27 mouse cellular contexts compared by ENCODE assay signal in genomic region chr7:19813579-19814122, GRCm38 (mm10). TPM values are rescaled to one million over a fixed set of nuclear protein-coding genes. Genes with fewer than 3 reads are reported as not detected.
"Had no signal": no experiment of that assay in that cellular context is flagged by ENCODE, and none has a peak within 500 bp of the region (broad histone marks: within the 10 kb centered on the region; RNA-seq: fewer than 3 reads in every experiment).

No protein-coding gene starts in this region.

- ATAC-seq: intestine, postnatal 0 days; liver, embryonic 12.5 days; midbrain, embryonic 13.5 days had no signal

- H3K36me3 ChIP-seq: limb, embryonic 10.5 days; limb, embryonic 13.5 days; liver, embryonic 12.5 days; liver, embryonic 15.5 days; lung, embryonic 15.5 days; midbrain, embryonic 10.5 days; midbrain, embryonic 13.5 days had no signal

- H3K9ac ChIP-seq: limb, embryonic 13.5 days; liver, embryonic 12.5 days; liver, embryonic 15.5 days; lung, embryonic 15.5 days; midbrain, embryonic 13.5 days had no signal

- H3K4me3 ChIP-seq: layer of hippocampus, adult 2 months; limb, embryonic 10.5 days; limb, embryonic 13.5 days; liver, embryonic 12.5 days; liver, embryonic 15.5 days; lung, embryonic 15.5 days; midbrain, embryonic 10.5 days; midbrain, embryonic 13.5 days had no signal

- H3K9me3 ChIP-seq: limb, embryonic 10.5 days; limb, embryonic 13.5 days; liver, embryonic 12.5 days; liver, embryonic 15.5 days; lung, embryonic 15.5 days; midbrain, embryonic 13.5 days had no signal

- H3K4me2 ChIP-seq: limb, embryonic 13.5 days; liver, embryonic 12.5 days; liver, embryonic 15.5 days; lung, embryonic 15.5 days; midbrain, embryonic 13.5 days had no signal

- H3K27ac ChIP-seq: kidney, postnatal 0 days; layer of hippocampus, adult 2 months; limb, embryonic 10.5 days; limb, embryonic 13.5 days; liver, embryonic 12.5 days; liver, embryonic 15.5 days; lung, embryonic 15.5 days; midbrain, embryonic 10.5 days; midbrain, embryonic 13.5 days had no signal

- DNase-seq: kidney, adult 2 months; kidney, postnatal 25 days; liver; lung, adult 18-20 months; lung, postnatal 10 days; lung, postnatal 36 days; thymus, adult 18-20 months; thymus, postnatal 36 days had no signal

RNA-seq across cellular contexts. Expression of gene Cblc, which starts 17.0 kb away (rescaled TPM):
- total RNA-seq: layer of hippocampus, adult 2 months; layer of hippocampus, postnatal 14 days; left cerebral cortex, adult 18-20 months; left cerebral cortex, postnatal 25 days had no signal
- polyA plus RNA-seq: testis, adult 2 months had no signal

RNA-seq across cellular contexts. Expression of gene Gm19345, which starts 38.2 kb away (rescaled TPM):
- polyA plus RNA-seq: kidney, adult 2 months; kidney, embryonic 14.5 days; kidney, postnatal 0 days; limb, embryonic 10.5 days; limb, embryonic 13.5 days; liver, embryonic 12.5 days; liver, embryonic 15.5 days; lung, embryonic 15.5 days; midbrain, embryonic 10.5 days; small intestine, adult 2 months had no signal

RNA-seq across cellular contexts. Expression of gene Ceacam16, which starts 47.4 kb away (rescaled TPM):
- total RNA-seq: layer of hippocampus, adult 2 months; layer of hippocampus, postnatal 14 days; left cerebral cortex, adult 18-20 months; left cerebral cortex, postnatal 25 days; midbrain, postnatal 0 days had no signal
- polyA plus RNA-seq: intestine, postnatal 0 days; kidney, embryonic 14.5 days; kidney, postnatal 0 days; limb, embryonic 10.5 days; limb, embryonic 13.5 days; liver, embryonic 12.5 days; liver, embryonic 15.5 days; lung, embryonic 15.5 days; midbrain, embryonic 10.5 days; neural tube, embryonic 11.5 days; stomach, embryonic 16.5 days had no signal
